Mouse (Mus musculus): ENCODE data around the gene Trpm8. TPM values are rescaled to one million over a fixed set of nuclear protein-coding genes. Genes with fewer than 3 reads are reported as not detected.

The Trpm8 gene
- polyA plus RNA-seq, 1 experiment from 2014 or later = not detected

- DNase-seq = no peak
- no peak for ATAC-seq (ENCODE audit: insufficient read depth)
- peaks cover 84% of the 10 kb centered on the region for H3K9me3 ChIP-seq (ENCODE audit: low read depth, low read length)
Measured at GRCm38 (mm10) chr1:88235894-88236415, 41.5 kb upstream of the Trpm8 start.

GRCm38 (mm10) chr1:88237311-88237710 lies 40.1 kb upstream of the Trpm8 start:
- H3K4me1 ChIP-seq (ENCODE audit: insufficient read depth) = no peaks in the 10 kb centered on the region
- no peak overlapping the region for H3K27ac ChIP-seq (ENCODE audit: low read depth)
- DNase-seq (no peak), ATAC-seq (ENCODE audit: insufficient read depth) (no peak)
- H3K4me3 ChIP-seq (ENCODE audit: low read depth, low read length) = no peak overlapping the region
- H3K9ac ChIP-seq = no peak overlapping the region
- 73% methylated on average over 5 of the region's 5 CpGs for WGBS
- TF ChIP-seq CTCF (IDR thresholded peaks at IDR 0.05; ENCODE audit: low read depth) = no peak
- H3K4me2 ChIP-seq = no peak overlapping the region
- H3K9me3 ChIP-seq (ENCODE audit: low read depth, low read length) = peaks cover 85% of the 10 kb centered on the region
- H3K27me3 ChIP-seq (ENCODE audit: insufficient read depth, low read length) = no peaks in the 10 kb centered on the region
- H3K36me3 ChIP-seq (ENCODE audit: insufficient read depth) = no peaks in the 10 kb centered on the region

More at GRCm38 (mm10) chr1:88235894-88236415, 41.5 kb upstream of the Trpm8 start:
- Histone ChIP-seq H3K36me3 (ENCODE audit: insufficient read depth) (no peaks in the 10 kb centered on the region), H3K27ac (ENCODE audit: low read depth) (no peak overlapping the region), H3K4me3 (ENCODE audit: low read depth, low read length) (no peak overlapping the region), H3K9ac (no peak overlapping the region), H3K27me3 (ENCODE audit: insufficient read depth, low read length) (no peaks in the 10 kb centered on the region), H3K4me2 (no peak overlapping the region), H3K4me1 (ENCODE audit: insufficient read depth) (no peaks in the 10 kb centered on the region)
- WGBS = 59% methylated on average over 4 of the region's 4 CpGs
- TF ChIP-seq CTCF (IDR thresholded peaks at IDR 0.05; ENCODE audit: low read depth) = no peak

DNA sequence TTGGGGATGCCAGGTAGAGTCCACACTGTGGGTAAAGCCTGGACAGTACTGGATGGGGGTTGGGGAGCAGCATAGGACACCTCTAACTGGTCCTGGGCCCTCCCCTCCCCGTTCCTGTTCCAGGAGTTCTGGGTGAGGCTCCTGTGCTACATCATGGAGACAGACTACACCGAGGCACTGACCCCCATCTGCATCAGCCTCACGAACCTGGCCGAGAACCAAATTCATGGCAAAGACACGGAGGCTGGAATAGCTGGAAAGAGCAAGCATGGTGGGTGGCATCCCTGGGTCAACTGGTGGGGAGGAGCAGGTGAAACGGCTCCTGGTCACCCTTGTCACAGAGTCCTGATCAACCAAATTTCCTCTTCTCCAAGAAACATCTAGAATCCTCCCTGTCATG lies 38.7 kb upstream of the Trpm8 start:
- Histone ChIP-seq H3K36me3 (ENCODE audit: insufficient read depth) (no peaks in the 10 kb centered on the region), H3K27me3 (ENCODE audit: insufficient read depth, low read length) (no peaks in the 10 kb centered on the region), H3K4me2 (no peak overlapping the region), H3K27ac (ENCODE audit: low read depth) (no peak overlapping the region), H3K9me3 (ENCODE audit: low read depth, low read length) (peaks cover 88% of the 10 kb centered on the region), H3K4me3 (ENCODE audit: low read depth, low read length) (no peak overlapping the region), H3K4me1 (ENCODE audit: insufficient read depth) (no peaks in the 10 kb centered on the region), H3K9ac (no peak overlapping the region)
- ATAC-seq (ENCODE audit: insufficient read depth) = no peak
- DNase-seq = no peak
- TF ChIP-seq CTCF (IDR thresholded peaks at IDR 0.05; ENCODE audit: low read depth) = no peak
- WGBS = 69% methylated on average over 6 of the region's 6 CpGs

DNA sequence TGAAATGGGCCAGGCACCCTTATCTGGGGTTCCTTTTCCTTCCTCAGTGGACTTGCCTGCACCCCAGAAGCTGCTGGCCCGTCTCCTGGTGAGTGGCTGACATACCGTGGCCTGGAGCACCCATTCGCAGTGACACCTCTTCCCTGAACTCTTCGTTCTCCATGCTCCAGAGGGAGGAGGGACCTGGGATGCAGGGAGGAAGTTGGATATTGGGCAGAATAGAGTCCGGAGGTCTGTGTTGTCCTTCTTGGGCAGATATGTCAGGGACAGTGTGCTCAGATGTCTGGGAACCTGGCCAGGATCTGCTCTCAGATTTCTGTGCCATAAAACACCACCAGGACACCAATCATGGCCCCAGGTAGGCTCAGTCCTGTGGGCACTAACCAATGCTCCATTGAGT lies 37.4 kb upstream of the Trpm8 start:
- no peak overlapping the region for H3K4me3 ChIP-seq (ENCODE audit: low read depth, low read length)
- H3K4me2 ChIP-seq = no peak overlapping the region
- H3K27ac ChIP-seq (ENCODE audit: low read depth) = no peak overlapping the region
- no peak for DNase-seq
- H3K4me1 ChIP-seq (ENCODE audit: insufficient read depth) = no peaks in the 10 kb centered on the region
- 71% methylated on average over 5 of the region's 5 CpGs for WGBS
- H3K36me3 ChIP-seq (ENCODE audit: insufficient read depth) = no peaks in the 10 kb centered on the region
- H3K27me3 ChIP-seq (ENCODE audit: insufficient read depth, low read length) = no peaks in the 10 kb centered on the region
- no peak overlapping the region for H3K9ac ChIP-seq
- H3K9me3 ChIP-seq (ENCODE audit: low read depth, low read length) = peaks cover 88% of the 10 kb centered on the region
- no peak for ATAC-seq (ENCODE audit: insufficient read depth)
- TF ChIP-seq CTCF (IDR thresholded peaks at IDR 0.05; ENCODE audit: low read depth) = no peak

DNA sequence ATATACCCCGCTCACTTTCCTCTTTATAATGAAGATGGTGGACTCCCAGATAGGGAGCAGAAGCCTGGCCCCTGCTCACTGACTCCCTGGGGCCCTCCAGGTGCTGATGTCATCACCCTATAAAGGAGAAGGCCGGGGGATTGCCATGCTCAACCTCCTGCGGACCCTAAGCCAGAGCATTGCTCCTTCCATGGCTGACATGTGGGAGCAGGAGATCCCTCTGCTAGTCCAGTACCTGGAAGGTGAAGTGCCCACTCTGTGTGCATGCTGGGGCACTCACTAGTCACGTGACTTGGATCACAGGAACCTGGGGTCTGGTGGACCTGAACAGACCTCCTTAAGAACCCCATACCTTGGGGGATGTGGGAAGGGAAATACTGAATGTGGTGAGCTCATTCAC lies 36.9 kb upstream of the Trpm8 start:
- no peak for DNase-seq
- no peak overlapping the region for H3K4me2 ChIP-seq
- H3K36me3 ChIP-seq (ENCODE audit: insufficient read depth) = no peaks in the 10 kb centered on the region
- no peaks in the 10 kb centered on the region for H3K4me1 ChIP-seq (ENCODE audit: insufficient read depth)
- H3K4me3 ChIP-seq (ENCODE audit: low read depth, low read length) = no peak overlapping the region
- H3K9ac ChIP-seq = no peak overlapping the region
- no peaks in the 10 kb centered on the region for H3K27me3 ChIP-seq (ENCODE audit: insufficient read depth, low read length)
- no peak overlapping the region for H3K27ac ChIP-seq (ENCODE audit: low read depth)
- H3K9me3 ChIP-seq (ENCODE audit: low read depth, low read length) = peaks cover 87% of the 10 kb centered on the region
- 66% methylated on average over 4 of the region's 4 CpGs for WGBS
- no peak for TF ChIP-seq CTCF (IDR thresholded peaks at IDR 0.05; ENCODE audit: low read depth)
- peak; percentile 6; the same call in 1 of the 2 replicates for ATAC-seq (ENCODE audit: insufficient read depth)

- H3K9ac ChIP-seq = no peak overlapping the region
- H3K36me3 ChIP-seq (ENCODE audit: insufficient read depth) = no peaks in the 10 kb centered on the region
Measured at GRCm38 (mm10) chr1:88243861-88244260, 33.6 kb upstream of the Trpm8 start.

DNA sequence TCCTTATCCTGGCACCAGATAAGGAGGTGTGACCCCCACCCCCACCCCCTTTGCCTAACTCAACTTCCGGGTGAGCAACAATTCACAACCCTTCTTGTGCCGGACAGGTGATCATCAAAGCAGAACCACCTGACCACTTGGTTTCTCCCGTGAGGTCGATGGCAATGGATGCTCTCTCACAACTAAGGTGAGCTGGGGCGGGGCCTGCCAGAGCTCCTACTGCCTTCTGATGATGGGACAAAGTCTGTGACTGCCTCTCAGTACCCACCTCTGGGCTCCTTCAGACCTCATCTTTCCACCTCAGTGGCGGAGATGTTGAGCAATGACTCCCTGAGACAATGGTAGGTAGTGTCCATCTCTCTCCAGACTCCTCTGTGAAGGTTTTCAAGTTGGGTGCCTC lies 31.6 kb upstream of the Trpm8 start:
- Histone ChIP-seq H3K9me3 (ENCODE audit: low read depth, low read length) (peaks cover 94% of the 10 kb centered on the region), H3K36me3 (ENCODE audit: insufficient read depth) (no peaks in the 10 kb centered on the region), H3K4me3 (ENCODE audit: low read depth, low read length) (no peak overlapping the region), H3K27me3 (ENCODE audit: insufficient read depth, low read length) (no peaks in the 10 kb centered on the region), H3K27ac (ENCODE audit: low read depth) (no peak overlapping the region), H3K4me1 (ENCODE audit: insufficient read depth) (no peaks in the 10 kb centered on the region), H3K9ac (no peak overlapping the region), H3K4me2 (no peak overlapping the region)
- ATAC-seq (ENCODE audit: insufficient read depth) (no peak), DNase-seq (no peak)
- TF ChIP-seq CTCF (IDR thresholded peaks at IDR 0.05; ENCODE audit: low read depth) = no peak
- WGBS = 76% methylated on average over 6 of the region's 6 CpGs

More at GRCm38 (mm10) chr1:88243861-88244260, 33.6 kb upstream of the Trpm8 start:
- Histone ChIP-seq H3K4me1 (ENCODE audit: insufficient read depth) (no peaks in the 10 kb centered on the region), H3K27me3 (ENCODE audit: insufficient read depth, low read length) (no peaks in the 10 kb centered on the region), H3K9me3 (ENCODE audit: low read depth, low read length) (peaks cover 94% of the 10 kb centered on the region), H3K27ac (ENCODE audit: low read depth) (no peak overlapping the region), H3K4me3 (ENCODE audit: low read depth, low read length) (no peak overlapping the region), H3K4me2 (no peak overlapping the region)
- ATAC-seq (ENCODE audit: insufficient read depth) (no peak), DNase-seq (no peak)
- no peak for TF ChIP-seq CTCF (IDR thresholded peaks at IDR 0.05; ENCODE audit: low read depth)
- WGBS = 57% methylated on average over 5 of the region's 5 CpGs

DNA sequence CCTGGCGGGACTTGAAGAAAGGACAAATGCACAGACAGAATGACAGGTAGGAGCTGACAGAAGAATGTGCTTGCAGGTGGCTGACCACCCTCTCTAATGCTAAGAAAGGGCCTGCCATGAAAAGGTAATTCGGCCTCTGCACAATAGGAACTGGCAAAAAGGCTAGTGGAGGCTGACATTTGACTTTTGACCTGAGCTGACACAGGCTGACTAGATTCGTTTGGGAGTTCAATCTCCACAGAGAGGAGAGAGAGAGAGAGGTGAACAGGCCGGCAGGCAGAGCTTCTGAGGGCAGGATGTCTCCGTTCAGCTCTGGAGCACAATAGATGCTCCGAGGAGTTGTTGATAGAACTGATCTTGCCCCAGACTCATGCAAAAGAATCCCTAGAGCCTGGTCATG lies 31.1 kb upstream of the Trpm8 start:
- H3K9ac ChIP-seq = no peak overlapping the region
- H3K4me3 ChIP-seq (ENCODE audit: low read depth, low read length) = no peak overlapping the region
- H3K27ac ChIP-seq (ENCODE audit: low read depth) = no peak overlapping the region
- no peaks in the 10 kb centered on the region for H3K4me1 ChIP-seq (ENCODE audit: insufficient read depth)
- H3K4me2 ChIP-seq = no peak overlapping the region
- TF ChIP-seq CTCF (IDR thresholded peaks at IDR 0.05; ENCODE audit: low read depth) = no peak
- peaks cover 94% of the 10 kb centered on the region for H3K9me3 ChIP-seq (ENCODE audit: low read depth, low read length)
- no peak for DNase-seq
- no peak for ATAC-seq (ENCODE audit: insufficient read depth)
- H3K36me3 ChIP-seq (ENCODE audit: insufficient read depth) = no peaks in the 10 kb centered on the region
- no peaks in the 10 kb centered on the region for H3K27me3 ChIP-seq (ENCODE audit: insufficient read depth, low read length)
- WGBS = 45% methylated on average over 6 of the region's 6 CpGs

Measured in lung, embryonic 14.5 days (tissue).